Mouse (Mus musculus): ENCODE data around the gene Ppp1r10. TPM values are rescaled to one million over a fixed set of nuclear protein-coding genes. Genes with fewer than 3 reads are reported as not detected.
A peak's percentile ranks its signal among the peaks of the same experiment; 100 is the strongest.

Ppp1r10 gene
- 91.1 and 91.3 TPM in 2 replicates for total RNA-seq (2015; ENCODE audit: low replicate concordance)
- 84.8 and 104 TPM in 2 replicates for total RNA-seq (2017; ENCODE audit: low replicate concordance)

GRCm38 (mm10) chr17:35916297-35917142 lies at the start of gene Ppp1r10, which contains the start of gene Mrps18b:
Gene Ppp1r10 (plus strand): TSS chr17:35916434.
Gene Mrps18b (minus strand): TSS chr17:35916389.
- peak; percentile 74 for ATAC-seq (replicated peaks; ENCODE audit: low FRiP score, poor library complexity, severe bottlenecking)

GRCm38 (mm10) chr17:35866911-35867890 lies 49.0 kb upstream of the Ppp1r10 start:
- 0 out of 2 replicates have a peak, but pooled peaks have one; percentile 36 for ATAC-seq (replicated peaks; ENCODE audit: low FRiP score, poor library complexity, severe bottlenecking)

GRCm38 (mm10) chr17:35868165-35868820 lies 47.9 kb upstream of the Ppp1r10 start:
- ATAC-seq (replicated peaks; ENCODE audit: low FRiP score, poor library complexity, severe bottlenecking), result no peak

- ATAC-seq (replicated peaks; ENCODE audit: low FRiP score, poor library complexity, severe bottlenecking), result no peak
Measured at GRCm38 (mm10) chr17:35868961-35869345, 47.3 kb upstream of the Ppp1r10 start.

- no peak for ATAC-seq (replicated peaks; ENCODE audit: low FRiP score, poor library complexity, severe bottlenecking)
Measured at GRCm38 (mm10) chr17:35869346-35870067, 46.7 kb upstream of the Ppp1r10 start.

GRCm38 (mm10) chr17:35870151-35870883 lies 45.9 kb upstream of the Ppp1r10 start:
- no peak for ATAC-seq (replicated peaks; ENCODE audit: low FRiP score, poor library complexity, severe bottlenecking)

- ATAC-seq (replicated peaks; ENCODE audit: low FRiP score, poor library complexity, severe bottlenecking), result no peak
Measured at GRCm38 (mm10) chr17:35870884-35871696, 45.1 kb upstream of the Ppp1r10 start.

- ATAC-seq (replicated peaks; ENCODE audit: low FRiP score, poor library complexity, severe bottlenecking), result peak; percentile 93
Measured at GRCm38 (mm10) chr17:35873774-35874519, 42.3 kb upstream of the Ppp1r10 start.

- ATAC-seq (replicated peaks; ENCODE audit: low FRiP score, poor library complexity, severe bottlenecking), result no peak
Measured at GRCm38 (mm10) chr17:35874721-35875120, 41.5 kb upstream of the Ppp1r10 start.

GRCm38 (mm10) chr17:35879245-35880057 lies 36.8 kb upstream of the Ppp1r10 start, which contains the start of gene Dhx16:
Gene Dhx16 (plus strand): TSS chr17:35879819.
- peak; percentile 92 for ATAC-seq (replicated peaks; ENCODE audit: low FRiP score, poor library complexity, severe bottlenecking)

GRCm38 (mm10) chr17:35882924-35883323 lies 33.3 kb upstream of the Ppp1r10 start:
- ATAC-seq (replicated peaks; ENCODE audit: low FRiP score, poor library complexity, severe bottlenecking), result no peak

- no peak for ATAC-seq (replicated peaks; ENCODE audit: low FRiP score, poor library complexity, severe bottlenecking)
Measured at GRCm38 (mm10) chr17:35883777-35884176, 32.5 kb upstream of the Ppp1r10 start.

GRCm38 (mm10) chr17:35887725-35888124 lies 28.5 kb upstream of the Ppp1r10 start:
- ATAC-seq (replicated peaks; ENCODE audit: low FRiP score, poor library complexity, severe bottlenecking), result no peak

GRCm38 (mm10) chr17:35896781-35897643 lies 19.2 kb upstream of the Ppp1r10 start, which contains the start of gene 2310061I04Rik:
Gene 2310061I04Rik (minus strand): TSS chr17:35897431.
- peak; percentile 88 for ATAC-seq (replicated peaks; ENCODE audit: low FRiP score, poor library complexity, severe bottlenecking)

Data from erythroblast, adult 5-6 weeks (primary cell).